Mouse (Mus musculus) adrenal gland, postnatal 14 days (tissue): ENCODE measurements at regions not wholly inside any gene's neighbourhood (a gene's known extent, or its start where the extent isn't known, plus 50 kb on each side); places are given as distances from the start of the nearest gene placed in this dataset.

Experiments used
- DNase-seq: peaks from one replicate; pipeline ENCODE4 v3.0.0; 2021; ENCODE audit warnings: mixed read lengths

- no peak for DNase-seq
Measured at GRCm38 (mm10) chr8:97477098-97477457, 1588.7 kb upstream of the Got2 start.

GRCm38 (mm10) chr8:97476430-97477097 lies 1588.2 kb upstream of the Got2 start:
- no peak for DNase-seq

- no peak for DNase-seq
Measured at GRCm38 (mm10) chr8:97473326-97473725, 1585.0 kb upstream of the Got2 start.

GRCm38 (mm10) chr8:97461478-97461877 lies 1573.1 kb upstream of the Got2 start:
- DNase-seq, result no peak

- DNase-seq, result no peak
Measured at GRCm38 (mm10) chr8:97447696-97448095, 1559.3 kb upstream of the Got2 start.

- DNase-seq, result no peak
Measured at GRCm38 (mm10) chr8:97441483-97441882, 1553.1 kb upstream of the Got2 start.

- DNase-seq, result no peak
Measured at GRCm38 (mm10) chr8:97433584-97433983, 1545.2 kb upstream of the Got2 start.

GRCm38 (mm10) chr8:97431467-97431866 lies 1543.1 kb upstream of the Got2 start:
- DNase-seq, result no peak

- DNase-seq, result peak; percentile 7
Measured at GRCm38 (mm10) chr8:97422331-97422730, 1534.0 kb upstream of the Got2 start.

GRCm38 (mm10) chr8:97414742-97415141 lies 1526.4 kb upstream of the Got2 start:
- DNase-seq, result no peak

GRCm38 (mm10) chr8:97403308-97403707 lies 1515.0 kb upstream of the Got2 start:
- DNase-seq, result no peak

- no peak for DNase-seq
Measured at GRCm38 (mm10) chr8:97397327-97397719, 1509.0 kb upstream of the Got2 start.

GRCm38 (mm10) chr8:97396634-97397326 lies 1508.4 kb upstream of the Got2 start:
- no peak for DNase-seq

- no peak for DNase-seq
Measured at GRCm38 (mm10) chr8:97389651-97390050, 1501.3 kb upstream of the Got2 start.

- DNase-seq, result no peak
Measured at GRCm38 (mm10) chr8:97389149-97389548, 1500.8 kb upstream of the Got2 start.

- no peak for DNase-seq
Measured at GRCm38 (mm10) chr8:97374911-97375771, 1486.8 kb upstream of the Got2 start.

- no peak for DNase-seq
Measured at GRCm38 (mm10) chr8:97346630-97347029, 1458.3 kb upstream of the Got2 start.

GRCm38 (mm10) chr8:97315497-97315896 lies 1427.2 kb upstream of the Got2 start:
- no peak for DNase-seq

GRCm38 (mm10) chr8:97308304-97308703 lies 1420.0 kb upstream of the Got2 start:
- DNase-seq, result no peak

- DNase-seq, result no peak
Measured at GRCm38 (mm10) chr8:97270582-97270981, 1382.2 kb upstream of the Got2 start.

- no peak for DNase-seq
Measured at GRCm38 (mm10) chr8:97260964-97261363, 1372.6 kb upstream of the Got2 start.

- no peak for DNase-seq
Measured at GRCm38 (mm10) chr8:97254169-97254568, 1365.8 kb upstream of the Got2 start.

GRCm38 (mm10) chr8:97252232-97252631 lies 1363.9 kb upstream of the Got2 start:
- DNase-seq, result no peak
